Mouse (Mus musculus) erythroid progenitor cell, adult 5-6 weeks (primary cell): ENCODE measurements around the gene Gbf1. TPM values are rescaled to one million over a fixed set of nuclear protein-coding genes. Genes with fewer than 3 reads are reported as not detected.
A peak's percentile ranks its signal among the peaks of the same experiment; 100 is the strongest.

ENCODE experiments used
- ATAC-seq: replicated peaks from 2 replicates; pipeline ENCODE4 v1.8.0; 2016; ENCODE audit warnings: moderate number of reproducible peaks, mild to moderate bottlenecking, moderate TSS enrichment, inconsistent platforms; ENCODE audit not compliant: poor library complexity, low FRiP score, severe bottlenecking
- total RNA-seq, 2 experiments: library from RNA; stranded (forward) in 1 of 2; stranded (reverse) in 1 of 2; fragments of 150-400 nt in 1 of 2; fragments of 186-747, 209-891 nt in 1 of 2; gene quantifications; 2 replicates each; pipeline versions ENCODE4 v1.2.3 to v1.2.4; 2015 to 2017; ENCODE audit warnings: low replicate concordance in 2 of 2

Gene Gbf1
- total RNA-seq, 2 experiments from 2014 or later, result 11.4 to 30.6 TPM

GRCm38 (mm10) chr19:46312566-46312965 lies 160.3 kb downstream of the Gbf1 start:
- ATAC-seq, result no peak

GRCm38 (mm10) chr19:46313116-46313515 lies 160.8 kb downstream of the Gbf1 start:
- no peak for ATAC-seq

GRCm38 (mm10) chr19:46313591-46313990 lies 161.3 kb downstream of the Gbf1 start:
- ATAC-seq, result no peak

GRCm38 (mm10) chr19:46314151-46314601 lies 161.9 kb downstream of the Gbf1 start:
- peak; percentile 23; the same call in 1 of the 2 replicates for ATAC-seq

GRCm38 (mm10) chr19:46314872-46315742 lies 162.8 kb downstream of the Gbf1 start:
- ATAC-seq, result peak; percentile 77

- ATAC-seq, result no peak
Measured at GRCm38 (mm10) chr19:46315752-46316610, 163.7 kb downstream of the Gbf1 start.

- ATAC-seq, result no peak
Measured at GRCm38 (mm10) chr19:46316846-46317545, 164.7 kb downstream of the Gbf1 start.

- no peak for ATAC-seq
Measured at GRCm38 (mm10) chr19:46317546-46317885, 165.2 kb downstream of the Gbf1 start.

GRCm38 (mm10) chr19:46318031-46318471 lies 165.7 kb downstream of the Gbf1 start:
- no peak for ATAC-seq

- ATAC-seq, result no peak
Measured at GRCm38 (mm10) chr19:46318586-46319378, 166.5 kb downstream of the Gbf1 start.

GRCm38 (mm10) chr19:46320076-46320785 lies 167.9 kb downstream of the Gbf1 start:
- no peak for ATAC-seq

GRCm38 (mm10) chr19:46321101-46321943 lies 169.0 kb downstream of the Gbf1 start:
- ATAC-seq, result no peak

GRCm38 (mm10) chr19:46322144-46322995 lies 170.1 kb downstream of the Gbf1 start:
- no peak for ATAC-seq

GRCm38 (mm10) chr19:46322996-46323572 lies 170.8 kb downstream of the Gbf1 start:
- no peak for ATAC-seq

GRCm38 (mm10) chr19:46323716-46324115 lies 171.4 kb downstream of the Gbf1 start:
- ATAC-seq, result no peak

GRCm38 (mm10) chr19:46324366-46324765 lies 172.1 kb downstream of the Gbf1 start:
- ATAC-seq, result no peak

- no peak for ATAC-seq
Measured at GRCm38 (mm10) chr19:46324918-46325317, 172.6 kb downstream of the Gbf1 start.
